Mouse (Mus musculus) midbrain, embryonic 11.5 days (tissue): ENCODE measurements around the gene Mchr1. TPM values are rescaled to one million over a fixed set of nuclear protein-coding genes. Genes with fewer than 3 reads are reported as not detected.
"Not testable (repeated sequence)": the region's sequence is repeated elsewhere in the genome, so short reads cannot be mapped to it uniquely, and the experiment has no call there.

Experiments
- ATAC-seq: fragments of 200-750 bp; cut with Nextera tagmentation; 2 replicates; pipeline ENCODE4 v1.8.0; 2017; ENCODE audit warnings: moderate TSS enrichment, moderate library complexity; ENCODE audit not compliant: low FRiP score
- DNase-seq: peaks from one replicate; pipeline ENCODE4 v3.0.0; 2015; ENCODE audit warnings: low spot score; ENCODE audit errors: missing footprints
- H3K27ac ChIP-seq: fragments of 300-500 bp; sonication (generic); 2 replicates; pipeline ENCODE4 v1.5.1; 2014; ENCODE audit warnings: low read depth, low read length
- H3K27me3 ChIP-seq: fragments of 300-500 bp; sonication (generic); 2 replicates; pipeline ENCODE4 v1.6.1; 2014; ENCODE audit warnings: mild to moderate bottlenecking, low read length, moderate library complexity, mixed read lengths; ENCODE audit not compliant: control insufficient read depth, insufficient read depth
- H3K36me3 ChIP-seq: fragments of 300-500 bp; sonication (generic); 2 replicates; pipeline ENCODE4 v1.6.1; 2014; ENCODE audit warnings: mild to moderate bottlenecking, low read length, moderate library complexity, mixed read lengths; ENCODE audit not compliant: control insufficient read depth, insufficient read depth
- H3K4me1 ChIP-seq: fragments of 300-500 bp; sonication (generic); 2 replicates; pipeline ENCODE4 v1.6.1; 2014; ENCODE audit warnings: low read length; ENCODE audit not compliant: control insufficient read depth, insufficient read depth
- H3K4me2 ChIP-seq: fragments of 300-500 bp; sonication (generic); 2 replicates; pipeline ENCODE4 v1.6.1; 2014; ENCODE audit warnings: mild to moderate bottlenecking, moderate library complexity
- H3K4me3 ChIP-seq: fragments of 300-500 bp; sonication (generic); 2 replicates; pipeline ENCODE4 v1.5.1; 2014; ENCODE audit warnings: low read depth, low read length
- H3K9ac ChIP-seq: fragments of 300-500 bp; sonication (generic); 2 replicates; pipeline ENCODE4 v1.6.1; 2014; ENCODE audit warnings: low read length
- H3K9me3 ChIP-seq: fragments of 300-500 bp; sonication (generic); 2 replicates; pipeline ENCODE4 v1.6.1; 2016; ENCODE audit warnings: low read length; ENCODE audit not compliant: control insufficient read depth
- WGBS: fragments of 180-500 bp; shearing (Covaris S2); extraction: QIAGEN DNeasy Blood & Tissue Kit; methylation state at CpG from one replicate; pipeline ENCODE4 v1.1.7; 2014; 5-methylcytosine and 5-hydroxymethylcytosine counted together
- polyA plus RNA-seq: library from polyadenylated mRNA; unstranded; fragments of >200 nt; fragmentation: Nextera tagmentation; extraction: Ambion mirVana; gene quantifications from 2 replicates; pipeline ENCODE4 v1.2.1, GENCODE M21; 2014

The Mchr1 gene
- polyA plus RNA-seq, 1 experiment from 2014 or later = 0.74 TPM

GRCm38 (mm10) chr15:81220051-81220450 is 15.2 kb upstream of the Mchr1 start:
- DNase-seq, H3K27me3 ChIP-seq, H3K9me3 ChIP-seq, H3K9ac ChIP-seq, H3K4me2 ChIP-seq, ATAC-seq, H3K36me3 ChIP-seq, H3K4me3 ChIP-seq, H3K4me1 ChIP-seq, H3K27ac ChIP-seq: not testable (repeated sequence)
- WGBS = 79% methylated on average over 8 of the region's 8 CpGs

- Histone ChIP-seq H3K4me3 (no peak overlapping the region), H3K27ac (no peak overlapping the region), H3K4me1 (no peaks in the 10 kb centered on the region), H3K27me3 (no peaks in the 10 kb centered on the region), H3K9ac (no peak overlapping the region), H3K36me3 (no peaks in the 10 kb centered on the region), H3K9me3 (no peaks in the 10 kb centered on the region), H3K4me2 (no peak overlapping the region)
- no peak for DNase-seq
- ATAC-seq = no peak
- WGBS = 81% methylated on average over 6 of the region's 6 CpGs
Measured at GRCm38 (mm10) chr15:81221446-81221845, 13.9 kb upstream of the Mchr1 start.

- Histone ChIP-seq H3K9ac (no peak overlapping the region), H3K4me3 (no peak overlapping the region), H3K9me3 (no peaks in the 10 kb centered on the region), H3K4me1 (peaks cover under 1% of the 10 kb centered on the region; the same call in 1 of the 2 replicates), H3K27me3 (no peaks in the 10 kb centered on the region), H3K27ac (no peak overlapping the region), H3K4me2 (no peak overlapping the region), H3K36me3 (no peaks in the 10 kb centered on the region)
- DNase-seq = peak; percentile 61
- no peak for ATAC-seq
- 92% methylated on average over 10 of the region's 10 CpGs for WGBS
Measured at GRCm38 (mm10) chr15:81225016-81225415, 10.3 kb upstream of the Mchr1 start.

GRCm38 (mm10) chr15:81225732-81226131 is 9.6 kb upstream of the Mchr1 start:
- Histone ChIP-seq H3K4me1 (peaks cover 3% of the 10 kb centered on the region; the same call in 1 of the 2 replicates), H3K4me2 (no peak overlapping the region), H3K9ac (no peak overlapping the region), H3K36me3 (no peaks in the 10 kb centered on the region), H3K4me3 (no peak overlapping the region), H3K27ac (no peak overlapping the region), H3K9me3 (no peaks in the 10 kb centered on the region), H3K27me3 (no peaks in the 10 kb centered on the region)
- 85% methylated on average over 6 of the region's 6 CpGs for WGBS
- DNase-seq (peak; percentile 72), ATAC-seq (no peak)

- no peak overlapping the region for H3K4me3 ChIP-seq
- H3K4me2 ChIP-seq = no peak overlapping the region
- peaks cover 3% of the 10 kb centered on the region; the same call in 1 of the 2 replicates for H3K4me1 ChIP-seq
- H3K36me3 ChIP-seq = no peaks in the 10 kb centered on the region
- H3K9ac ChIP-seq = no peak overlapping the region
- DNase-seq = peak; percentile 39
- H3K27me3 ChIP-seq = no peaks in the 10 kb centered on the region
- no peak for ATAC-seq
- no peaks in the 10 kb centered on the region for H3K9me3 ChIP-seq
- 58% methylated on average over 4 of the region's 4 CpGs for WGBS
- no peak overlapping the region for H3K27ac ChIP-seq
Measured at GRCm38 (mm10) chr15:81226796-81227195, 8.5 kb upstream of the Mchr1 start.

- ATAC-seq = no peak
Measured at GRCm38 (mm10) chr15:81227275-81227674, 8.0 kb upstream of the Mchr1 start.

GRCm38 (mm10) chr15:81228258-81228657 is 7.0 kb upstream of the Mchr1 start:
- 89% methylated on average over 3 of the region's 3 CpGs for WGBS
- H3K9ac ChIP-seq = no peak overlapping the region

More at GRCm38 (mm10) chr15:81227275-81227674, 8.0 kb upstream of the Mchr1 start:
- peak; percentile 64 for DNase-seq
- Histone ChIP-seq H3K4me1 (peaks cover 3% of the 10 kb centered on the region; the same call in 1 of the 2 replicates), H3K9ac (no peak overlapping the region), H3K27ac (no peak overlapping the region), H3K4me3 (no peak overlapping the region), H3K27me3 (no peaks in the 10 kb centered on the region), H3K9me3 (no peaks in the 10 kb centered on the region), H3K4me2 (no peak overlapping the region), H3K36me3 (no peaks in the 10 kb centered on the region)
- 84% methylated on average over 3 of the region's 3 CpGs for WGBS

GRCm38 (mm10) chr15:81229791-81230190 is 5.5 kb upstream of the Mchr1 start:
- ATAC-seq (no peak), DNase-seq (peak; percentile 77)
- H3K4me3 ChIP-seq = no peak overlapping the region
- H3K27me3 ChIP-seq = no peaks in the 10 kb centered on the region
- H3K4me2 ChIP-seq = no peak overlapping the region
- H3K9ac ChIP-seq = no peak overlapping the region
- H3K4me1 ChIP-seq = peaks cover 3% of the 10 kb centered on the region; the same call in 1 of the 2 replicates
- H3K36me3 ChIP-seq = no peaks in the 10 kb centered on the region
- H3K9me3 ChIP-seq = no peaks in the 10 kb centered on the region
- H3K27ac ChIP-seq = no peak overlapping the region
- 72% methylated on average over 3 of the region's 3 CpGs for WGBS

More at GRCm38 (mm10) chr15:81228258-81228657, 7.0 kb upstream of the Mchr1 start:
- ATAC-seq (no peak), DNase-seq (peak; percentile 54)
- H3K9me3 ChIP-seq = no peaks in the 10 kb centered on the region
- H3K27ac ChIP-seq = no peak overlapping the region
- peaks cover 3% of the 10 kb centered on the region; the same call in 1 of the 2 replicates for H3K4me1 ChIP-seq
- no peak overlapping the region for H3K4me2 ChIP-seq
- H3K27me3 ChIP-seq = no peaks in the 10 kb centered on the region
- no peaks in the 10 kb centered on the region for H3K36me3 ChIP-seq
- no peak overlapping the region for H3K4me3 ChIP-seq

- H3K36me3 ChIP-seq = no peaks in the 10 kb centered on the region
- H3K9ac ChIP-seq = no peak overlapping the region
- ATAC-seq (no peak), DNase-seq (peak; percentile 51)
- no peak overlapping the region for H3K27ac ChIP-seq
- no peaks in the 10 kb centered on the region for H3K9me3 ChIP-seq
- H3K4me3 ChIP-seq = no peak overlapping the region
- H3K4me2 ChIP-seq = no peak overlapping the region
- no peaks in the 10 kb centered on the region; the same call in 1 of the 2 replicates for H3K27me3 ChIP-seq
- peaks cover 15% of the 10 kb centered on the region; the same call in 1 of the 2 replicates for H3K4me1 ChIP-seq
- 87% methylated on average over 7 of the region's 7 CpGs for whole genome bisulfite sequencing
Measured at GRCm38 (mm10) chr15:81231325-81231724, 4.0 kb upstream of the Mchr1 start.
